Mouse (Mus musculus): ENCODE data around the gene Fam131a.

Gene Fam131a

DNA sequence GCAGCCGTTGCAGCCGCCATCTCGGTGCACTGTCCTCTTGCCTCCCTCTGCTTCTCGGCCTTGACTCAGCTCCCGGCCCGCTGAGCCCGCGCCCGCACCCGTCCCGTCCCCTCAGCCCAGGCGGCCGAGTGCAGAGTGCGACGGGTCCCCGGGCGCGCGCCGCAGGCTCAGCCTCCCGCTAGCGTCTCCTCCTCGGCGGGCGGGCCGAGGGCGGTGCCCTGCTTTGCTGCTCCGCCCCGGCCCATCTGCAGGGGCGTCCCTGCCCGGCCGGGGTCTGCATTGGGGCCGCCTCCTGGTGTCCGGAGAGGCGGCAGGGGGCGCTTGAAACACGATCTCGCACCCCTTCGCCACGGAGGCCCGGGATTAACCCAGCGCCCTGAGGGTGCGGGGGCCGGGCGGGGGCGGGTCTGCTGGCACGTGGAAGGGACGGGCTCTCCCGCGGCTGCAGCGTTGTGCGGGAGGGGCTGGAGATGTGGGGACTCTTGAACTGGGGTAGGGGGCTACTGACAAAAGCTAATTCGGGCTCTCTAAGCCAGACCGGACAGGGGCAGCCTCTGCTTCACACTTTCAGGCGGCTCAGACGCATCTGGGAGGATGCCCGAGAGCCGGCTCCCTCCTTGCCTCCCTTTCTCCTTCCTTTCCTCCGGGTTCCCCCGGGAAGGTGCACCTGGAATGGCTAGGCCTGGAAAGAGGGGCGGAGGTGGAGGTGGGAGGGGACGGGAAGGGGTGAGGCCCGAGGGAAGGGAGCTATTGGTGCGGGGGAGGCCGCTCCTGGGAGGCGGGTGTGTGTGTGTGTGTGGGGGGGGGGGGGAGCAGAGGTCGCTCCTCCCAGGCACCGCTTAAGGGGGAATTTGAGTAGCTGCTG lies 23.2 kb downstream of the Fam131a start:
- peak; percentile 81 for DNase-seq (ENCODE audit: low read depth, low spot score)

GRCm38 (mm10) chr16:20716841-20717180 lies 23.8 kb downstream of the Fam131a start:
- DNase-seq (ENCODE audit: low read depth, low spot score): no peak

DNA sequence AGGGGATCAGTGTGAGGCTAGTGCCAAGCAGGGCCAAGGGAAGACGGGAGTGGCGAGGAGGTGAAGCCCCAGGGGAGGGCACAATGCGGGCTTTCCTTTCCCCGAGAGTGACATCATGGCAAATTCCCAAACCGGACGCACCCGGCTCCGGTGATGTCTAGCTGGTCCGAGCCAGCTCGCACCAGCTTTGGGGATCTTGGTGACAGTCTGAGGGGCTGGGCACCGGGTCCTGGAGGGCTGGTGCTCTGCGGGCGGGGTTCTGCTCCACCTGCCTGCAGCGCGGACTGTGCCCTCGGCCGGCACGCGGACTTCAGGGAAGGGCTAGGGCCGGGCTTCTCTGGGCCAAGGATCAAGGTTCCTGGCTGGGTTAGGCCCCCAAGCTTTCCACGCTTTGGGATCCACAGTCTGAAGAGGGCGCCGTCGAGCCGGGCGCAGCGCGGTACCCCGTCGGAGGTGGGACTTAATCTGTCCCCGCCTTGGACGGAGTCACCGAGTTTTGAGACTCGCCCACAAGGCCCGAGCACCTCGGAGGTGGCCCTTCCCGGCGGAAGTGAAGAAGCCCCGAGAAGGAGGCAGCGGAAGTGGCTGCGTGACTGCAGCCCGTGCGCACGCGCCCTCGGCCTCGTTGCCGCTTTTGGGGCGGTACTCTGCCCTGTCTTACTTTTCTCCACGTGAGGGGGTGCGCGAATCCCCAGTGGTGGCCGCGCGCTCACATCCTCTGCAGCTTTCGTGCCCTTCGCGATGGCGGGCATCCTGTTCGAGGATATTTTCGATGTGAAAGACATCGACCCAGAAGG lies 24.3 kb downstream of the Fam131a start, which contains the start of the genes Polr2h and Clcn2:
Gene Polr2h, plus strand, starts transcription at position 485 of the 797 bp plus-strand sequence.
Gene Clcn2, minus strand, starts transcription at position 566 of the 797 bp plus-strand sequence.
- DNase-seq (ENCODE audit: low read depth, low spot score): peak; percentile 99

DNA sequence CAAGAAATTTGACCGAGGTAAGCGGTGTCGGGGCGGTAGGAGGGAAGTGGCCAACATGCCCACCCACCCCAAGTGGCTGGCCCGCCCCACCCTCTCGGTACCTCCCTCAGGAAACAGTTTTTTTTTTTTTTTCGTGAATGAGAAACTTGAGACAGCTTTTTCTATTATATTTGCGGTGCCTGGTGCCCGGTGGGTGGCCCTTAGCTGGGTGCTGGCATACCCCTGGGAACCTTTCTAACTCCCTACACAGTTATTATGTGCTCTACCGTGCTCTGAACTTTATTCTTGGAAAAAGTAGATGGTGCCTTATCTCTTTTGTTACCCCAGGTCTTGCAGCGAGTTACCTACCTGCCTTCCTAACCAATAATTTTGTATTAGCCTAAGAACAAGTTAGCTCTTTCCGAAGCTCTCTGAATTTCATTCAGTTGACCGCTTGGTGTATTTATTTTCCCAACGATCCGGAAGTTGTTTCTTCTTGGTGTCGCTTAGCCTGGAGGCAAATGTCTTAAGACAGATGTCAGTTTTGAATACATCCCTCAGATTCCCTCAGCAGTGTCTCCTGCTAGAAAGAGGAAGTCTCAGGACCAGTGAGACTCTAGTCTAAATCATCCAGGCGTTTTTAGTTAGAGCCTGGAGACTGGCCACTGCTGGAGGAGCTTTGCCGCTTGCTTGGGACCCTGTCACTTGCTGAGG lies 25.1 kb downstream of the Fam131a start:
- DNase-seq (ENCODE audit: low read depth, low spot score): peak; percentile 61

DNA sequence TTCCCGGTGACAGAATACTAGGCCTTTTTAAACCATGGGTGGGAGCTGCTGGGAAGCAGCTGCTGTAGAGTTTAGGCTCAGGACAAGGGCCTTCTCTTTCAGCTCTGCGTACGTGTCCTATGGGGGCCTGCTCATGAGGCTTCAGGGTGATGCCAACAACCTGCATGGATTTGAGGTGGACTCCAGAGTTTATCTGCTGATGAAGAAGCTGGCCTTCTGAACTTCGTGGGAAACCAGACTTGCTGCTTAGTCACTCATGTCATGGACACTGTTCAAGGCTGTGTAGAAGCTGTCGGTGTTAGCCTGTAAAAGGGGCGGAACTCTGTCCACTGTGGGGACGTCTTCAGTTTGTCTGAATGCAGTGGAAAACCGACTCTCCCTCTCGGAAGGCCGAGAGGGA lies 28.8 kb downstream of the Fam131a start:
- DNase-seq (ENCODE audit: low read depth, low spot score): no peak

DNA sequence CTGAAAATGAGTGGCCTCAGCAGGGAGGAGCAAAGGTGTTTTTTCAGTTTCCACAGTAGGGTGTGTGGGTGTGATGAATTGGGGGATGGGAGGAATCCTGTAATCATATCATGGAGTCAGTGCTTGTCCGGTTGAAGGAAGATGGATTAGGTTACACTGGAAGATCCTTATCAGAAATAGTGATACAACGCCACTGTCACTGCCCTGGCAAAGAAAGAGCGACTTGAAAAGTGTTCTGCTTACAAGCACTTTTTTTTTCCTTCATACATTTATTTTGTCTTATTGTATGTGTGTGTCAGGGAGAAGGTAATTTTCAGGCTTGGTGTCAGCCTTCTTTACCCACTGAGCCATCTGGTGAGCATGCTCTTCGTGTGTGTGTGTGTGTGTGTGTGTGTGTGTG lies 29.7 kb downstream of the Fam131a start:
- DNase-seq (ENCODE audit: low read depth, low spot score): no peak

- no peak for DNase-seq (ENCODE audit: low read depth, low spot score)
Measured at GRCm38 (mm10) chr16:20723247-20723646, 30.2 kb downstream of the Fam131a start.

- DNase-seq (ENCODE audit: low read depth, low spot score): peak; percentile 84
Measured at GRCm38 (mm10) chr16:20724338-20724748, 31.3 kb downstream of the Fam131a start.

- no peak for DNase-seq (ENCODE audit: low read depth, low spot score)
Measured at GRCm38 (mm10) chr16:20725321-20725720, 32.3 kb downstream of the Fam131a start.

GRCm38 (mm10) chr16:20725750-20726149 lies 32.7 kb downstream of the Fam131a start:
- peak; percentile 30 for DNase-seq (ENCODE audit: low read depth, low spot score)

DNA sequence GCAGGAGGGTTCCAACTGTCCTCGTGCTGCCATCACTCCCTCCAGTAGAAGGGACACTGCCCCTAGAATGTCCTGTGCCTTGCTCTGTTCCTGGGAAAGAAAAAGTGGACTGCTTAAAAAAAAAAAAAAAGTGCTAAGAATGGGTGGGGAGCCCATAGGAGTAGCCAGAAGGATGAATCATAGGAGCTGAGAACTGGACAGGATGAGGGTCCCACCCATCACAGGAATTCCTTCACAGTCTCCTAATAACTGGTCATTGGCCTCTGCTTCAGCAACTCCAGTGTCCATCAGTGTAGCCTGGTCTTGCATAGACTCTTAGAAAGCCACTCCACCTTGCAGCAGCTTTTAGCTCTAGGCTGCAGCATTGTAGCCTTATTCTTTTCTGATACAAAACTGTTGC lies 33.3 kb downstream of the Fam131a start:
- peak; percentile 91 for DNase-seq (ENCODE audit: low read depth, low spot score)

- DNase-seq (ENCODE audit: low read depth, low spot score): no peak
Measured at GRCm38 (mm10) chr16:20730293-20730711, 37.3 kb downstream of the Fam131a start.

GRCm38 (mm10) chr16:20731688-20732087 lies 38.6 kb downstream of the Fam131a start:
- DNase-seq (ENCODE audit: low read depth, low spot score): no peak

DNA sequence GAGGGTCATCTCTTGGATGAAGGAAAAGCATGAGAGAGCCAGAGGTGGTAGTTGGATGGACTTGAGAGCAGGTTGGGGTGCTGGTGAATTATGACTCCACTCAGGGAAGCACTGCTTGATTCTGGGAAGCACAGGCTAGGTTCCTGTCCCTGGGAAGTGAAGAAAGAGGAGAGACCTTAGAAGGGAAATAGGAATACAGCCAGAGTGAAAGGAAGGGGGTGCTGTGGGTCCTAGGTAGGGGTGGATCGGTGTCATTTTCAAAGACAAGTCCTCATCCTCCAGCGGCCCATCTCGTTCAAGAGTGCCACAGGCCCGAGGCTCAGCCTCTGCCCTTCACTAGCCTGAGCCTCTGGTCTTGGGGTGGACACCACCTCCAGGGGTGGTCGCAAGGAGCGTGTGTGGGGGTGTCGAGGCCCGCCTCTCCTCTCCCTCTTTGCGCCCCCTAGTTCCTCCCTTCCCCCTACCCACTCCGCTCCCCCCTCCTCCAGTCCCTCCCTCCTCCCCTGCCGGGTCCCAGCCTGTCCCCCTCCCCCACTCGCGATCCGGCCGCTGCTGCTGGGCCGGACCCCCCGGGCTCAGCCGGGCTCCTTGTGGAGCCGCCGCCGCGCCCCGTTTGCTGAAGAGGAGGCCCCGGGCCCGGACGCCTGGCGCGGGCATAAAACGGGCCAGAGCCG lies 39.3 kb downstream of the Fam131a start:
- DNase-seq (ENCODE audit: low read depth, low spot score): no peak

DNA sequence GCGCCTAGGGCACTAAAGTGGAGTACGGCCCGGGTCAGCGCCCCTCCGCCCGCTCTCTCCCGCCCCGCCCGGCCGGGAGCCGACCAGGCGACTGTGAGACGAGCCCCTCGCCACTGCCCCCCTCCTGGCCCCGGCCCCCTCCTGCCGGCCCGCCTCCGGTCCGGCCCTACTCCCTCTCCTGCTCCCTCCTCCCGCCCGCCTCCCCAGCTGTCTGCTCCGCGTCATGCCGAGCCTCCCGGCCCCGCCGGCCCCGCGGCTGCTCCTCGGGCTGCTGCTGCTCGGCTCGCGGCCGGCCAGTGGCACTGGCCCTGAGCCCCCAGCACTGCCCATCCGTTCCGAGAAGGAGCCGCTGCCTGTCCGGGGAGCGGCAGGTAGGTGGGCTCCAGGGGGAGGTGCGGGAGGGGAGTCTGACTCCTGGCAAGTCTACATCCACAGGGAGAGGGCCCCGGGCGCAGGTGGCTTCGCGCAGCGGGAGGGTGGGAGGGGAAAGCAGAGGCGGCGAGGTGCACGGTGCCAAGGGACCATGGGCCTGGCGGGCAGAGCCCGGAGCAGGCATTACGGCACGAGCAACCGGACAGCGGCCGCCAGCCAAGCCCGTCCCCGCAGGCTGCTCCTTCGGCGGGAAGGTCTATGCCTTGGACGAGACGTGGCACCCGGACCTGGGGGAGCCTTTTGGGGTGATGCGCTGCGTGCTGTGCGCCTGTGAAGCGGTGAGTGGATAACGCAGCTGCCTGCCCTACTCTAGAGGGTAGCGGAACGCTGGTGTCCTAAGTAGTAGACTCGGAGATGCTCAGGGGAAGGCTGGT lies 40.1 kb downstream of the Fam131a start, which contains the start of gene Chrd:
Gene Chrd, plus strand, starts transcription at position 203 of the 806 bp plus-strand sequence.
- peak; percentile 25 for DNase-seq (ENCODE audit: low read depth, low spot score)

GRCm38 (mm10) chr16:20733731-20734730 lies 41.0 kb downstream of the Fam131a start, which contains the start of gene Thpo:
TSS of gene Thpo (minus strand) at chr16:20734511.
- DNase-seq (ENCODE audit: low read depth, low spot score): no peak

DNA sequence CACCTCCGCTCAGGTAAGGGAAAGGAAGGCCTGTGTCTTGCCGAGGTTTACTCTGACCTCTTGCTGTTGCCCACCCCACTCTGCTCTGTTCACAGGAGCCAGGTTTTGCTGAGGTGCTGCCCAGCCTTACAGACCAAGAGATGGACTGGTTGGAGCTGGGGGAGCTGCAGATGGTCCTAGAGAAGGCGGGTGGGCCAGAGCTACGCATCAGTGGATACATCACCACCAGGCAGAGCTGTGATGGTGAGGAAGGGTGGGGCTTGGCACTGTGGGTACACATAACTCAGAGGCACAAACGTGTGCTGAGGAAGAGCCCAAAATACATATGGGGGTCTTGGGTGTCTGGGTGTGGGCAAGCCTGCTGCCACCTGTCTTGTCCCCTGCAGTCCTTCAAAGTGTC lies 42.6 kb downstream of the Fam131a start:
- DNase-seq (ENCODE audit: low read depth, low spot score): no peak

DNA sequence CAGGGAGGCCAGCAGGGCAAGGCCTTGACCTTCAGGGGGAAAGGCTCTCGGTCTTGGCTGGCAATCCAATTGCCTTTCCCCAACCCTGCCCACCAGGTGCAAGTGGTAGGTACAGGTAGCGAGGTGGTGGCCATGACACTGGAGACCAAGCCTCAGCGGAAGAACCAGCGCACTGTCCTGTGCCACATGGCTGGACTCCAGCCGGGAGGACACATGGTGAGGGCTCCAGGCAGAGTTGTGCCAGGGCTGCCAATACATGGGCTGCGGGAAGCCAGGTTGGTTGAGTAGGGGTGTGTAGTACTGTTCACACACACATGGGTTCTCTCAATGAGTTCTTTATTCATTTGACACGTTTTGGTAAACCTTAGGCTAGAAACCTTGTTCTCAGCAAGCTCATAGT lies 43.1 kb downstream of the Fam131a start:
- DNase-seq (ENCODE audit: low read depth, low spot score): no peak

DNA sequence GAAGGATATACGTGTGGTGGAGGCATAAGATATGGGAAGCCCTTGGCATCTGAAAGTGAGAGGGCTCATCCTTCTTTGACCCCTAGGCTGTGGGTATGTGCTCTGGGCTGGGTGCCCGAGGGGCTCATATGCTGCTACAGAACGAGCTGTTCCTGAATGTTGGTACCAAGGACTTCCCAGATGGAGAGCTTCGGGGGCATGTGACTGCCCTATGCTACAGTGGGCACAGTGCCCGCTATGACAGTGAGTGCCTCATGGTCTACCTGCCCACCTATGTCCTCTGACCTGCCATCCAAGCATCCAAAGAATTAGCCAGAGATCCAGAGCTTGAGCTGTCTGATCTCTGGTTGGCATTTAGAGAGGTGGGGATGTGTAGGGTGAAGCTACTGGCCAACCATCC lies 43.8 kb downstream of the Fam131a start:
- no peak for DNase-seq (ENCODE audit: low read depth, low spot score)

All from 3T3-L1 (cell line).